Mouse (Mus musculus): Measurements from ENCODE around the gene Ugt1a5. TPM values are rescaled to one million over a fixed set of nuclear protein-coding genes. Genes with fewer than 3 reads are reported as not detected.

Ugt1a5 gene
- polyA plus RNA-seq, 1 experiment from 2014 or later: not detected

DNA sequence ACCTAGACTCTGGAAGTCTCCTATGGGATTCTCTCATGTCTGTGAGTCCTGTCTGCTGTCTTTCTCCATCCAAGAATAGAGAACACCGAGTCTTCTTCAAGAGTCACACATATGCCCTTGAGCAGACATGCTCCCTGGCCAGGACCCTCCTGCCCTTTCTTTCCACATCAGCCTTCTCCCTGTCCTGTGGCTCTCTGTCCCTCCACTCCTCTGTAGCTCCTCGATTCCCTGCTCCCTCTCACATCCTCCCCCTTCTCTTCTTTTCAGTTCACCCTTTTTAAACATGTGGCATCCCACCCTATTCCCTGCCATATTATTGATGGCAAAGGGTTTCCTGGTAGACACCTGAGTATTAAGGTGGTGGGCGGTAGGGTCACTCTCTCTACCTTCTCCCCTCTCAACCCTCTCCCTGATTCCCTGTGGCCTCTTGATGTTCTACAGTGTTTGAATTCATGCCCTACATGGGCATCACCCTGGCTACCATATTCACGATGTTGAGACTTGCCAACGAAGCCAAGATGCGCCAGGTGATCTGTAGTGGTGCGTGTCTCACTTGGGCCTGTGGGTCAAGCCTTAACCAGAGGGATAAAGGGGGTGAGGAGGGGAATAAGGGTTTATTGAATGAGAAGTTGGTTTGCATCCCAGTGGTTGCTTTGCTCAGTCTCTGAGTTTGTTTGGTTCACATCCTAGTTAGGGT lies 66.1 kb downstream of the Ugt1a5 start:
- Histone ChIP-seq H3K36me3 (ENCODE audit: control insufficient read depth, insufficient read depth, low read length) (no peaks in the 10 kb centered on the region), H3K9me3 (ENCODE audit: control insufficient read depth, low read length) (peaks cover 97% of the 10 kb centered on the region), H3K4me3 (ENCODE audit: low read depth, low read length) (no peak overlapping the region), H3K9ac (ENCODE audit: low read length) (no peak overlapping the region), H3K27me3 (ENCODE audit: control insufficient read depth, insufficient read depth, low read length) (no peaks in the 10 kb centered on the region), H3K27ac (ENCODE audit: low read depth, low read length) (no peak overlapping the region), H3K4me1 (ENCODE audit: control insufficient read depth, insufficient read depth, low read length) (no peaks in the 10 kb centered on the region), H3K4me2 (no peak overlapping the region)
- DNase-seq (ENCODE audit: low spot score, missing footprints) (no peak), ATAC-seq (ENCODE audit: low FRiP score) (no peak)
- 67% methylated on average over 7 of the region's 7 CpGs for WGBS

DNA sequence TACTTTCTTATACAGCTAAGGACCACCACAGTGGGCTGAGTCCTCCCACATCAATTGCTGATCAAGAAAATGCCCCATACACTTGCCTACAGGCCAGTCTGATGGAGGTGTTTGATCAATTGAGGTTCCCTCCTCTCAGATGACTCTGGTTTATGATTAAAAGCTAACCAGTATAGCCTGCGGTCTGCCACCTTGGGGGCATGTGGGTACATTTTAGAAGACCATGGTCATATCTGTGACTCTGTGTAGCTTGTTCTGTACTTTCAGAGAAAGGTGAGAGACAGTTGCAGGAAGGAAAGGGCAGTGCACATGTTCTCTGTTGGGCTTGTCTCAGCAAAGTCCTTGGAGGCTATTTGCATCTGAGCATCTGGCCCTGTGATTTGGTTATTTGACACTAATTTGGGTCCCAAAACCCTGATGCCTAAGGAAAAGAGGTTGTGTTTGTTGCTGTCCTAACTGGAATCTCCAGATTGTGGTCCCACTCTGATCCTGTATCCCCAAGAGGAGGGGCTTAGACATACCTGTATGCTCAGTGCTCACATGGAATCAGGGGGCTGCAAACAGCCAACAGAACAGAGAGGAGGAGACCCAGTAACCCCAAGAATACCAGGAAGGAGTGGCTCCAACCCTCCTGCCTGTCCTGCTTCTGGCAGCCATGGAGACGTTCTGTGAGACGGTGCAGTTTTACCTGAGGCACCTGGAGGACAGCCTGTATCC lies 67.0 kb downstream of the Ugt1a5 start:
- no peaks in the 10 kb centered on the region for H3K36me3 ChIP-seq (ENCODE audit: control insufficient read depth, insufficient read depth, low read length)
- 55% methylated on average over 3 of the region's 3 CpGs for WGBS
- no peak overlapping the region for H3K9ac ChIP-seq (ENCODE audit: low read length)
- ATAC-seq (ENCODE audit: low FRiP score) (no peak), DNase-seq (ENCODE audit: low spot score, missing footprints) (no peak)
- H3K9me3 ChIP-seq (ENCODE audit: control insufficient read depth, low read length): peaks cover 97% of the 10 kb centered on the region
- no peak overlapping the region for H3K27ac ChIP-seq (ENCODE audit: low read depth, low read length)
- H3K27me3 ChIP-seq (ENCODE audit: control insufficient read depth, insufficient read depth, low read length): no peaks in the 10 kb centered on the region
- no peaks in the 10 kb centered on the region for H3K4me1 ChIP-seq (ENCODE audit: control insufficient read depth, insufficient read depth, low read length)
- no peak overlapping the region for H3K4me2 ChIP-seq
- no peak overlapping the region for H3K4me3 ChIP-seq (ENCODE audit: low read depth, low read length)

DNA sequence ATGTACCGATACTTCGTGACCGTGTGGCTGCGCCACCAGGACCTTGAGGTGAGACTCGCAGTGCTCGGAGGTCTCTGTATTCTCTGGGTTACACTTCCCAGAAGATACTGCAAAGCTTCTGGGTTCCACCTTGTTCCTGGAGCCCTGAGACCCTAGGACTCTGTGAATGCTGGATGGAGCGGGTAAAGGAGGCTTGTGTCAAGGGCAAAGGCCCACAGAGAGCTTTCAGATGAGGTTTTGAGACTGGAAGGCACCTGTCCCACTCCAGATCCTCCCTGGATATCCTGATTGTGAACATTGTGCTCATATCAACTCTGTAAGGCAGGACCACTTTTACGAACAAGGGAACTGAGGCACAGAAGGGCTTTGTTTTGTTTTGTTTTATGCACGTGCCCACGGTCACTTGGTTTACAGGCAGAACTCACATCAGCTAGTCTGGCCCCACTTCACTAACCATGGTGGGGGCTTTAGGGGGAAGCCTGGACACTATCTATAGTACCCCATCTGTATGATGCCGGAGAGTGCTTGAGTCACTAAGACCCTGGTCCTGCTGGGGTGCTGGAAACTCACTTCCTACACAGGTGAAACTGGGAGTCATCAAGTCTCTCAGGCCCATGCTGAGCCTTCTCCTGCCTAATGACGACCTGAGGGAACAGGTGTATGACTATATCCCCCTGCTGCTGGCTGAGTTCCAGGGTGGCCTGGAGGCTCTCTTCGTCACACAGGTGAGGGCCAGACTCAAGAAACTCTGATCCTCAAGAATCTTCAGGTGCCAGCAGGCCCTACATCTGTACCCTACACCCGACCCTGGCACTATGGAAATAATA lies 67.8 kb downstream of the Ugt1a5 start:
- WGBS: 69% methylated on average over 14 of the region's 14 CpGs

DNA sequence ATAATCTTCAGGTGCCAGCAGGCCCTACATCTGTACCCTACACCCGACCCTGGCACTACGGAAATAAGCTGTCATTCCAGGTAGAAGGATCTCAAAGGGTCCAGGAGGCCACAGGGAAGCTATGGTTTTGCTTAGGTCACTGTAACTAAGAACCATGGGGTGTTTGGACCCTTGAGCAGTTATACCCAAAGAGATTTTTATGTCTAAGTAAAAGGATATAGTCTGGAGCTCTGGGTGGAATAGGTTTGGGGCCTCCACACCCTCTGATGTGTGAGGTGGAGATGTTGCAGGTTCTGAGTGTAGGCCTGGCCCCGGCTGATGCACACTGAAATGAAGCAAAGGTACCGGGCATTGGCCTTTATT lies 68.4 kb downstream of the Ugt1a5 start:
- ATAC-seq (ENCODE audit: low FRiP score) (no peak), DNase-seq (ENCODE audit: low spot score, missing footprints) (no peak)
- Histone ChIP-seq H3K4me3 (ENCODE audit: low read depth, low read length) (no peak overlapping the region), H3K9me3 (ENCODE audit: control insufficient read depth, low read length) (peaks cover 97% of the 10 kb centered on the region), H3K27ac (ENCODE audit: low read depth, low read length) (no peak overlapping the region), H3K36me3 (ENCODE audit: control insufficient read depth, insufficient read depth, low read length) (no peaks in the 10 kb centered on the region), H3K9ac (ENCODE audit: low read length) (no peak overlapping the region), H3K4me1 (ENCODE audit: control insufficient read depth, insufficient read depth, low read length) (no peaks in the 10 kb centered on the region), H3K4me2 (no peak overlapping the region), H3K27me3 (ENCODE audit: control insufficient read depth, insufficient read depth, low read length) (no peaks in the 10 kb centered on the region)
- 64% methylated on average over 4 of the region's 4 CpGs for WGBS

More for the DNA sequence above, 67.8 kb downstream of the Ugt1a5 start:
- Histone ChIP-seq H3K4me3 (ENCODE audit: low read depth, low read length) (no peak overlapping the region), H3K36me3 (ENCODE audit: control insufficient read depth, insufficient read depth, low read length) (no peaks in the 10 kb centered on the region), H3K27ac (ENCODE audit: low read depth, low read length) (no peak overlapping the region), H3K4me1 (ENCODE audit: control insufficient read depth, insufficient read depth, low read length) (no peaks in the 10 kb centered on the region), H3K27me3 (ENCODE audit: control insufficient read depth, insufficient read depth, low read length) (no peaks in the 10 kb centered on the region), H3K9ac (ENCODE audit: low read length) (no peak overlapping the region), H3K9me3 (ENCODE audit: control insufficient read depth, low read length) (peaks cover 97% of the 10 kb centered on the region), H3K4me2 (no peak overlapping the region)
- ATAC-seq (ENCODE audit: low FRiP score) (0 out of 2 replicates have a peak, but pooled peaks have one; percentile 4), DNase-seq (ENCODE audit: low spot score, missing footprints) (no peak)

DNA sequence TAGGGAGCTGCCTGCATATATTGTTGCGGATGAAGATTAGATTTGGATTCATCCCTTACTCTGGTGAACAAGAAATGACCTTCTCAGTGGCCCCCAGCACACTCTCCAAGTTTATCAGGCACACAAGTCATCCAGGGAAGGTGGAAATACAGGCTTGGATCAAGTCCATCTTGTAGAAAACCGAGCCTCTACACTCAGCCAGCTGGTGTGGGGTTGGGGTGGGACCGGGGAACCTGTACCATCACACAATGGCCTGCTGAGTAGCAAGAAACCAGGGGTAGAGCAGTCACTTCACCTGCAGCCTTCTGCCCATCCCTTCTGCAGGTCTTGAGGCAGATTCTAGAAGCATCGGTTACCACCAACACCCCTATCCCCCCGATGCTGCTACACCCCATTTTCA lies 68.8 kb downstream of the Ugt1a5 start:
- Histone ChIP-seq H3K36me3 (ENCODE audit: control insufficient read depth, insufficient read depth, low read length) (no peaks in the 10 kb centered on the region), H3K4me1 (ENCODE audit: control insufficient read depth, insufficient read depth, low read length) (no peaks in the 10 kb centered on the region)
- DNase-seq (ENCODE audit: low spot score, missing footprints): no peak

DNA sequence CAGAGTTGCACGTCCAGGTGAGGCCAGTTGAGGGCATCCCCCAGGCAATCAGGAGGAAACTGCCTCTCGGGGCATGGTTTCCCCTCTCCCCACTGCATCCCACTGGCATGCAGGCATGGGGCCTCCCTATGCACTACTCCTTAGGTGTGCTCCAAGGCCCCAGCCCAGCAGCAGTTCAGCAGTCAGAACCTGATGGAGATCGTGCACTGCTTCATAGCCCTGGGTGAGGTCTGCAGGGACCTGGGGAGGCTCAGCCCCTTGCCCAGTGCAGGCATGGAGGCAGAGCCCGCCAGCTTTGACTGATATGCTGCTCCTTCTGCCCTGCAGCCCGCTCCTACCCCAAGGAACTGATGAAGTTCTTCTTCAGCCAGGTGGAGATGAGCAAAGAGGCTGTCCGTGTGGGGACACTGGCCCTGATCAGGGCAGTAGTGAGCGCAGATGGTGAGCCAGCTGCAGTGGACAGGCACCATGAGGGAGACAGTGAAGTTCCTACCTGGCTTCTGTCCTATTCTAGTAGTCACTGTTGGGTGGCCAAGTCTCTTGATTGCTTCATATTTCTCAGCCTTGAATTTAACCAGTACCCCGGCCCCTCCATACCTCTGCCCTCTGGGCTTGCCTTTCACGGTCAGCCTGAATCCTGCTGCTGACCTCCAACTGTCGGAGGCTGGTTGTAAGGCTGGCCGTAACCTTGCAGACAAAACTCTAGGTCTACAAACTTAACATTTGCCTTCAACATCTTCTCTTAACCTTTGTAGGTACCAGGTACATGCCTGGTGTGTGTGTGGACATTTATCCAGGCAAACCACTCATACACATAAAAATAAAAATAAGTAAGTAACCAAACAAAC lies 69.5 kb downstream of the Ugt1a5 start:
- 64% methylated on average over 11 of the region's 11 CpGs for WGBS
- DNase-seq (ENCODE audit: low spot score, missing footprints) (no peak), ATAC-seq (ENCODE audit: low FRiP score) (peak; percentile 3; the same call in 1 of the 2 replicates)
- H3K4me2 ChIP-seq: no peak overlapping the region
- no peaks in the 10 kb centered on the region for H3K27me3 ChIP-seq (ENCODE audit: control insufficient read depth, insufficient read depth, low read length)
- no peak overlapping the region for H3K27ac ChIP-seq (ENCODE audit: low read depth, low read length)
- peaks cover 97% of the 10 kb centered on the region for H3K9me3 ChIP-seq (ENCODE audit: control insufficient read depth, low read length)
- no peak overlapping the region for H3K9ac ChIP-seq (ENCODE audit: low read length)
- H3K4me3 ChIP-seq (ENCODE audit: low read depth, low read length): no peak overlapping the region
- H3K36me3 ChIP-seq (ENCODE audit: control insufficient read depth, insufficient read depth, low read length): no peaks in the 10 kb centered on the region
- no peaks in the 10 kb centered on the region for H3K4me1 ChIP-seq (ENCODE audit: control insufficient read depth, insufficient read depth, low read length)

More for the DNA sequence above, 68.8 kb downstream of the Ugt1a5 start:
- Histone ChIP-seq H3K27ac (ENCODE audit: low read depth, low read length) (no peak overlapping the region), H3K4me2 (no peak overlapping the region), H3K9me3 (ENCODE audit: control insufficient read depth, low read length) (peaks cover 97% of the 10 kb centered on the region), H3K9ac (ENCODE audit: low read length) (no peak overlapping the region), H3K27me3 (ENCODE audit: control insufficient read depth, insufficient read depth, low read length) (no peaks in the 10 kb centered on the region), H3K4me3 (ENCODE audit: low read depth, low read length) (no peak overlapping the region)
- 38% methylated on average over 5 of the region's 5 CpGs for WGBS
- no peak for ATAC-seq (ENCODE audit: low FRiP score)

DNA sequence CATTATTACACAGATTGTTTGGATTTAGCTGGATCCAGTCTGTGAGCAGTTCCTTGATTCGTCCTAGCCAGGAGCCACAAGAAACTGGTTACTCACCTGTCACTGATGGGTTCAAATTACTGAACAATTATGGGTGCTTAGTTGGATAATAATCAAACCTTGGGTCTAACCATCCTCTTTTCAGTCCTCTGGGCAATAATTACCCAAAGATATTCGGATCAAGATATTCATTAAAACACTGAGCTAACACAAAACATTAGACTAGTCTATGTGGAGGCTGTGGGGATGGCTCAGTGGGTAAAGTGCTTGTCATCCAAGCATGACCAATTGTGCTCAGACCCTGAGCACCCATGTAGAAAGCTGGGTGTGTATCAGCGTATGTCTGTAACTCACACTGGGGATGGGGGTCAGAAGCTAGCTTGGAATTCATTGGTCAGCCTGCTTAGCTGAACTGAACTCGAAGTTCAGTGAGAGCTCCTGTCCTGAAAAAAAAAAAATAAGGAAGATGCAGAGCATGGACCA lies 70.1 kb downstream of the Ugt1a5 start:
- Histone ChIP-seq H3K27ac (ENCODE audit: low read depth, low read length) (no peak overlapping the region), H3K9ac (ENCODE audit: low read length) (no peak overlapping the region), H3K4me3 (ENCODE audit: low read depth, low read length) (no peak overlapping the region), H3K36me3 (ENCODE audit: control insufficient read depth, insufficient read depth, low read length) (0 out of 2 replicates have a peak, but pooled peaks cover 2% of the 10 kb centered on the region), H3K27me3 (ENCODE audit: control insufficient read depth, insufficient read depth, low read length) (no peaks in the 10 kb centered on the region), H3K9me3 (ENCODE audit: control insufficient read depth, low read length) (peaks cover 97% of the 10 kb centered on the region), H3K4me2 (no peak overlapping the region), H3K4me1 (ENCODE audit: control insufficient read depth, insufficient read depth, low read length) (no peaks in the 10 kb centered on the region)
- 64% methylated on average over 4 of the region's 4 CpGs for WGBS
- no peak for ATAC-seq (ENCODE audit: low FRiP score)
- no peak for DNase-seq (ENCODE audit: low spot score, missing footprints)

DNA sequence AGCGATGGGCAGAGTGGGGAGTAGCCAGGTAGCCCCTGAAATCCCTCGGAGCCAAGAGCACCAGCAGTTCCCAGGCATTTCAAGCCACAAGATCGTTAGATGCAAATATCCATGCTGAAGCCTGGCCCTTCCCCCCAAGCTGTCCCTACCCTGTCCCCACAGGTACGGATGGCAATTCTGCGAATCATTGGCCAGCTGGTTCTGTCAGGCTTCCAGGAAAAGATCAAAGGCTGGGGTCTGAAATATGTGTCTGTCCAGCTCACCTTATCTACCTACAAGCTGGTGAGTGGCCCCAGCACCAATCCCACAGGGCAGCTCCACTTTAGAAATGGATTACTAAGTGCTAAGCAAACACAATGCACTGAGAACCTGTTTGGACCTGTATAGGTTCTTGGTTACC lies 71.5 kb downstream of the Ugt1a5 start:
- no peak overlapping the region for H3K27ac ChIP-seq (ENCODE audit: low read depth, low read length)
- peaks cover 92% of the 10 kb centered on the region for H3K9me3 ChIP-seq (ENCODE audit: control insufficient read depth, low read length)
- 80% methylated on average over 5 of the region's 5 CpGs for WGBS
- H3K27me3 ChIP-seq (ENCODE audit: control insufficient read depth, insufficient read depth, low read length): no peaks in the 10 kb centered on the region
- H3K4me1 ChIP-seq (ENCODE audit: control insufficient read depth, insufficient read depth, low read length): no peaks in the 10 kb centered on the region
- H3K36me3 ChIP-seq (ENCODE audit: control insufficient read depth, insufficient read depth, low read length): 0 out of 2 replicates have a peak, but pooled peaks cover 2% of the 10 kb centered on the region
- H3K4me2 ChIP-seq: no peak overlapping the region
- ATAC-seq (ENCODE audit: low FRiP score) (no peak), DNase-seq (ENCODE audit: low spot score, missing footprints) (no peak)
- no peak overlapping the region for H3K4me3 ChIP-seq (ENCODE audit: low read depth, low read length)
- no peak overlapping the region for H3K9ac ChIP-seq (ENCODE audit: low read length)
